Mouse (Mus musculus): Measurements from ENCODE around the gene Rps6kb2. TPM values are rescaled to one million over a fixed set of nuclear protein-coding genes. Genes with fewer than 3 reads are reported as not detected.

Rps6kb2 gene
- polyA plus RNA-seq, 1 experiment from 2014 or later = 35.1 TPM

- no peak for TF ChIP-seq CTCF (IDR thresholded peaks at IDR 0.05; ENCODE audit: low read depth)
- H3K4me2 ChIP-seq (replicated peaks; ENCODE audit: low read depth) = no peak overlapping the region
- no peak for ATAC-seq
- peaks cover 8% of the 10 kb centered on the region; the same call in 1 of the 2 replicates for H3K36me3 ChIP-seq (ENCODE audit: control insufficient read depth, insufficient read depth)
- 71% methylated on average over 13 of the region's 13 CpGs for WGBS
- no peaks in the 10 kb centered on the region for H3K9me3 ChIP-seq (ENCODE audit: control insufficient read depth)
- H3K4me3 ChIP-seq (ENCODE audit: low read depth, low read length) = no peak overlapping the region
- 0 out of 2 replicates have a peak, but pooled peaks cover 2% of the 10 kb centered on the region for H3K27me3 ChIP-seq (replicated peaks; ENCODE audit: control insufficient read depth, insufficient read depth, low read length)
- H3K27ac ChIP-seq (ENCODE audit: low read depth, low read length) = no peak overlapping the region
- H3K9ac ChIP-seq (ENCODE audit: low read depth, low read length) = no peak overlapping the region
- peaks cover 12% of the 10 kb centered on the region; the same call in 1 of the 2 replicates for H3K4me1 ChIP-seq (replicated peaks; ENCODE audit: control insufficient read depth, insufficient read depth, low read length)
Measured at GRCm38 (mm10) chr19:4203604-4204326, 40.6 kb upstream of the Rps6kb2 start.

- no peaks in the 10 kb centered on the region for H3K9me3 ChIP-seq (ENCODE audit: control insufficient read depth)
- peak; percentile 37 for TF ChIP-seq CTCF (IDR thresholded peaks at IDR 0.05; ENCODE audit: low read depth)
- WGBS = 53% methylated on average over 3 of the region's 3 CpGs
- H3K4me3 ChIP-seq (ENCODE audit: low read depth, low read length) = no peak overlapping the region
- ATAC-seq = no peak
- peaks cover 8% of the 10 kb centered on the region; the same call in 1 of the 2 replicates for H3K36me3 ChIP-seq (ENCODE audit: control insufficient read depth, insufficient read depth)
- H3K27ac ChIP-seq (ENCODE audit: low read depth, low read length) = no peak overlapping the region
- H3K4me1 ChIP-seq (replicated peaks; ENCODE audit: control insufficient read depth, insufficient read depth, low read length) = peaks cover 12% of the 10 kb centered on the region; the same call in 1 of the 2 replicates
- H3K27me3 ChIP-seq (replicated peaks; ENCODE audit: control insufficient read depth, insufficient read depth, low read length) = 0 out of 2 replicates have a peak, but pooled peaks cover 2% of the 10 kb centered on the region
- no peak overlapping the region for H3K9ac ChIP-seq (ENCODE audit: low read depth, low read length)
- no peak overlapping the region for H3K4me2 ChIP-seq (replicated peaks; ENCODE audit: low read depth)
Measured at GRCm38 (mm10) chr19:4203148-4203547, 40.0 kb upstream of the Rps6kb2 start.

DNA sequence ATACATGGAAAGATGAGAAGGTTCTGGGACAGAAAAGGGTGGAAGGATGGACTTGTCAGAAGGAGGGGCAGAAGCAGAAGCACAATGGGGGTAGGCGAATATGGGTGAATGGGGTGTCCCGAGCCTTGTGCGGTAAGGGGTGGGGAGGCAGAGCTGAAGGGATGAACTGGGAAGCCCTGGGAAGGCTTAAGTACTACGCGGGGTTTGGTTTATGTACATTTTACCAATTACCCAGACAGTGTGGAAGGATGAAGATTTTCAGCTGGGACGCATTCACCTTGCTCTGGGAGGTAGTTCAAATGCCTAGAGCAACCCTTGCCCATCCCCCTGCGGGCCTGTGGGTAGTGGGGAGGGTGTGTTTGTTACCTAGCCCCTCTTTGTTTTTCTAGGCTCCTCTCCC lies 39.0 kb upstream of the Rps6kb2 start:
- peaks cover 14% of the 10 kb centered on the region; the same call in 1 of the 2 replicates for H3K36me3 ChIP-seq (ENCODE audit: control insufficient read depth, insufficient read depth)
- H3K4me3 ChIP-seq (ENCODE audit: low read depth, low read length) = peak overlapping the region; percentile 70
- H3K4me1 ChIP-seq (replicated peaks; ENCODE audit: control insufficient read depth, insufficient read depth, low read length) = peaks cover 12% of the 10 kb centered on the region; the same call in 1 of the 2 replicates
- H3K9ac ChIP-seq (ENCODE audit: low read depth, low read length) = peak overlapping the region; percentile 74
- H3K9me3 ChIP-seq (ENCODE audit: control insufficient read depth) = no peaks in the 10 kb centered on the region
- 0 out of 2 replicates have a peak overlapping the region, but pooled peaks have one; percentile 0 for H3K27ac ChIP-seq (ENCODE audit: low read depth, low read length)
- 0 out of 2 replicates have a peak, but pooled peaks cover 2% of the 10 kb centered on the region for H3K27me3 ChIP-seq (replicated peaks; ENCODE audit: control insufficient read depth, insufficient read depth, low read length)
- peak overlapping the region; percentile 91 for H3K4me2 ChIP-seq (replicated peaks; ENCODE audit: low read depth)
- TF ChIP-seq CTCF (IDR thresholded peaks at IDR 0.05; ENCODE audit: low read depth) = no peak
- WGBS = 25% methylated on average over 7 of the region's 7 CpGs
- ATAC-seq = no peak

- peak within 1 kb of the TSS; percentile 70 for H3K4me3 ChIP-seq (ENCODE audit: low read depth, low read length)
- peak within 1 kb of the TSS; percentile 60 for H3K27ac ChIP-seq (ENCODE audit: low read depth, low read length)
- WGBS = under 1% methylated on average over 34 of the region's 34 CpGs
- ATAC-seq = peak; percentile 78
- 0 out of 2 replicates have a peak, but pooled peaks cover 2% of the 10 kb centered on the region for H3K27me3 ChIP-seq (replicated peaks; ENCODE audit: control insufficient read depth, insufficient read depth, low read length)
- TF ChIP-seq CTCF (IDR thresholded peaks at IDR 0.05; ENCODE audit: low read depth) = no peak
- H3K4me1 ChIP-seq (replicated peaks; ENCODE audit: control insufficient read depth, insufficient read depth, low read length) = peaks cover 12% of the 10 kb centered on the region
- H3K9ac ChIP-seq (ENCODE audit: low read depth, low read length) = peak within 1 kb of the TSS; percentile 74
- H3K4me2 ChIP-seq (replicated peaks; ENCODE audit: low read depth) = peak within 1 kb of the TSS; percentile 91
- peaks cover 20% of the 10 kb centered on the region for H3K36me3 ChIP-seq (ENCODE audit: control insufficient read depth, insufficient read depth)
- no peaks in the 10 kb centered on the region for H3K9me3 ChIP-seq (ENCODE audit: control insufficient read depth)
Measured at GRCm38 (mm10) chr19:4201291-4201909, 38.2 kb upstream of the Rps6kb2 start, which contains the start of gene Rad9a. Gene Rad9a, minus strand, starts transcription at chr19:4201662.

DNA sequence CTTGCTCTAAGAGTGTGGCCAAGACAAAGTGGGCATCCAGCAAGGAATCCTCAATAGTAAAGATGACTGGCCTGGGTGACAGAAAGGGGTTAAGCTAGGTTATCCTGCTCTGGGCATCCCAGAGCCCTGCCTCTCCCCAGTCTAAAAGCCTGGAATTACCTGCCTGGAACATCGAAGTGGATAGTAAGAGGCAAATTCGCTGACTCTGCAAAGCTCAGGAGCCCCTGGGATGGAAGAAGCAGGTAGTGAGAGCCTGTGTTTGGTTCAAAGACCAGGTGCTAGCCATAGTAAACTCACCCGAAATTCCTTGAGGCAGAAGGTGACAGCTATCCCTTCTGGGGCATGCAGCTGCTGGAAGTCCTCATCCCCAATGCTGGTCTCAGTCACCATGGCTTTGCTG lies 34.0 kb upstream of the Rps6kb2 start:
- peaks cover 18% of the 10 kb centered on the region for H3K4me1 ChIP-seq (replicated peaks; ENCODE audit: control insufficient read depth, insufficient read depth, low read length)
- peaks cover 46% of the 10 kb centered on the region for H3K36me3 ChIP-seq (ENCODE audit: control insufficient read depth, insufficient read depth)
- no peak for ATAC-seq
- H3K9ac ChIP-seq (ENCODE audit: low read depth, low read length) = no peak overlapping the region
- H3K27me3 ChIP-seq (replicated peaks; ENCODE audit: control insufficient read depth, insufficient read depth, low read length) = no peaks in the 10 kb centered on the region
- no peaks in the 10 kb centered on the region for H3K9me3 ChIP-seq (ENCODE audit: control insufficient read depth)
- H3K27ac ChIP-seq (ENCODE audit: low read depth, low read length) = no peak overlapping the region
- H3K4me3 ChIP-seq (ENCODE audit: low read depth, low read length) = no peak overlapping the region
- H3K4me2 ChIP-seq (replicated peaks; ENCODE audit: low read depth) = no peak overlapping the region
- 64% methylated on average over 3 of the region's 3 CpGs for WGBS
- TF ChIP-seq CTCF (IDR thresholded peaks at IDR 0.05; ENCODE audit: low read depth) = no peak

GRCm38 (mm10) chr19:4196548-4196947 lies 33.4 kb upstream of the Rps6kb2 start:
- 11% methylated on average over 5 of the region's 5 CpGs for WGBS
- no peaks in the 10 kb centered on the region for H3K27me3 ChIP-seq (replicated peaks; ENCODE audit: control insufficient read depth, insufficient read depth, low read length)
- no peak overlapping the region for H3K4me3 ChIP-seq (ENCODE audit: low read depth, low read length)
- no peak for TF ChIP-seq CTCF (IDR thresholded peaks at IDR 0.05; ENCODE audit: low read depth)
- no peaks in the 10 kb centered on the region for H3K9me3 ChIP-seq (ENCODE audit: control insufficient read depth)
- peak overlapping the region; percentile 36; the same call in 1 of the 2 replicates for H3K27ac ChIP-seq (ENCODE audit: low read depth, low read length)
- no peak for ATAC-seq
- H3K4me1 ChIP-seq (replicated peaks; ENCODE audit: control insufficient read depth, insufficient read depth, low read length) = peaks cover 14% of the 10 kb centered on the region
- H3K4me2 ChIP-seq (replicated peaks; ENCODE audit: low read depth) = no peak overlapping the region
- peaks cover 46% of the 10 kb centered on the region for H3K36me3 ChIP-seq (ENCODE audit: control insufficient read depth, insufficient read depth)
- H3K9ac ChIP-seq (ENCODE audit: low read depth, low read length) = no peak overlapping the region

Data from intestine, postnatal 0 days (tissue).